Mouse (Mus musculus): ENCODE measurements around the gene Ech1. TPM values are rescaled to one million over a fixed set of nuclear protein-coding genes. Genes with fewer than 3 reads are reported as not detected.

Ech1 gene
- polyA plus RNA-seq, 1 experiment = 85.7 TPM

DNA sequence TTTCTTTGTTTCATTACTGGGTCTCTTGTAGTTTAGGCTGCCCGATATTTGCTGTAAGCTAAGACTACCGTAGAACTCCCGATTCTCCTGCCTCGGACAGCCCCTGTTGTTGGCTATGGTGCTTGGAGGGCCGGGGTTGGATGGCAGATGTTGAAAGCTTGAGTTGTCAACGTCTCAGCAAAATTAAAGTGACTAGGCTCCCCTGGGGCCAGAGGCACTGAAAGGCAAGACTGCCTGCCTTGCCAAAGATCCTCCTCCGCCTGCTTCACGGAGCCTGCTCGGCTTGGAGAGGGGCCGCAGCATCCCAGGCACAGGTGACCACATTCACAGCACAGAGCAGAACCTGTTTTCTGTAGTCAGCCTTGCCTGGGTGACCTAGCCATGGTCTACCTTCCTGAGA is 55.5 kb downstream of the Ech1 start:
- H3K27ac ChIP-seq (ENCODE audit: insufficient read depth, low read depth, low read length) = no peak overlapping the region
- no peak for TF ChIP-seq CTCF (IDR thresholded peaks at IDR 0.05; ENCODE audit: low read depth, low read length)
- no peak for TF ChIP-seq POLR2A (IDR thresholded peaks at IDR 0.05; ENCODE audit: borderline replicate concordance, low read depth, low read length)
- H3K4me3 ChIP-seq (ENCODE audit: insufficient read depth, low read length) = no peak overlapping the region
- no peaks in the 10 kb centered on the region for H3K4me1 ChIP-seq (ENCODE audit: control insufficient read depth, insufficient read depth, low read length)

GRCm38 (mm10) chr7:28881199-28881598 is 56.2 kb downstream of the Ech1 start, which contains the start of gene Capn12:
Capn12 (plus strand) TSS chr7:28881422.
- Histone ChIP-seq H3K27ac (ENCODE audit: insufficient read depth, low read depth, low read length) (no peak within 1 kb of the TSS), H3K4me3 (ENCODE audit: insufficient read depth, low read length) (no peak within 1 kb of the TSS), H3K4me1 (ENCODE audit: control insufficient read depth, insufficient read depth, low read length) (no peaks in the 10 kb centered on the region)
- TF ChIP-seq CTCF (IDR thresholded peaks at IDR 0.05; ENCODE audit: low read depth, low read length) = no peak
- no peak for TF ChIP-seq POLR2A (IDR thresholded peaks at IDR 0.05; ENCODE audit: borderline replicate concordance, low read depth, low read length)

Other genes starting within 250 kb of the Ech1 start
- gene Samd4b, start 227.1 kb upstream of the Ech1 start, polyA plus RNA-seq (2012; ENCODE audit: insufficient read depth, insufficient read length, missing spikeins) = 39.4 and 47.4 TPM in 2 replicates
- 10.7 and 11.7 TPM in 2 replicates for gene Pak4, start 227.0 kb upstream of the Ech1 start, polyA plus RNA-seq (2012; ENCODE audit: insufficient read depth, insufficient read length, missing spikeins)
- gene Acp7, start 193.9 kb upstream of the Ech1 start, polyA plus RNA-seq (2012; ENCODE audit: insufficient read depth, insufficient read length, missing spikeins) = not detected in 2 replicates
- not detected in 2 replicates for gene Fbxo27, start 132.4 kb upstream of the Ech1 start, polyA plus RNA-seq (2012; ENCODE audit: insufficient read depth, insufficient read length, missing spikeins)
- 0.47 and 0.92 TPM in 2 replicates for gene Fbxo17, start 108.4 kb upstream of the Ech1 start, polyA plus RNA-seq (2012; ENCODE audit: insufficient read depth, insufficient read length, missing spikeins)
- 39.5 and 50.6 TPM in 2 replicates for gene Mrps12, start 83.4 kb upstream of the Ech1 start, polyA plus RNA-seq (2012; ENCODE audit: insufficient read depth, insufficient read length, missing spikeins)
- 7.2 and 8.2 TPM in 2 replicates for gene Sars2, start 83.2 kb upstream of the Ech1 start, polyA plus RNA-seq (2012; ENCODE audit: insufficient read depth, insufficient read length, missing spikeins)
- not detected in 2 replicates for gene Ccer2, start 69.0 kb upstream of the Ech1 start, polyA plus RNA-seq (2012; ENCODE audit: insufficient read depth, insufficient read length, missing spikeins)
- gene Sirt2, start 58.5 kb upstream of the Ech1 start, polyA plus RNA-seq (2012; ENCODE audit: insufficient read depth, insufficient read length, missing spikeins) = 190 and 192 TPM in 2 replicates
- gene Nfkbib, start 57.7 kb upstream of the Ech1 start, polyA plus RNA-seq (2012; ENCODE audit: insufficient read depth, insufficient read length, missing spikeins) = 32.1 and 33.4 TPM in 2 replicates
- 33.3 and 36.4 TPM in 2 replicates for gene Rinl, start 36.2 kb upstream of the Ech1 start, polyA plus RNA-seq (2012; ENCODE audit: insufficient read depth, insufficient read length, missing spikeins)
- gene Hnrnpl, start 16.7 kb upstream of the Ech1 start, polyA plus RNA-seq (2012; ENCODE audit: insufficient read depth, insufficient read length, missing spikeins) = 252 and 256 TPM in 2 replicates
- gene Lgals4, start 8.6 kb downstream of the Ech1 start, polyA plus RNA-seq (2012; ENCODE audit: insufficient read depth, insufficient read length, missing spikeins) = 1.9 and 2.8 TPM in 2 replicates
- gene Lgals7, start 38.6 kb downstream of the Ech1 start, polyA plus RNA-seq (2012; ENCODE audit: insufficient read depth, insufficient read length, missing spikeins) = not detected in 2 replicates
- not detected in 2 replicates for gene Capn12, start 56.2 kb downstream of the Ech1 start, polyA plus RNA-seq (2012; ENCODE audit: insufficient read depth, insufficient read length, missing spikeins)
- gene Actn4, start 137.1 kb downstream of the Ech1 start, polyA plus RNA-seq (2012; ENCODE audit: insufficient read depth, insufficient read length, missing spikeins) = 92.7 and 105 TPM in 2 replicates
- gene Eif3k, start 156.6 kb downstream of the Ech1 start, polyA plus RNA-seq (2012; ENCODE audit: insufficient read depth, insufficient read length, missing spikeins) = 228 TPM in 2 replicates
- 9.6 and 12.0 TPM in 2 replicates for gene Map4k1, start 156.8 kb downstream of the Ech1 start, polyA plus RNA-seq (2012; ENCODE audit: insufficient read depth, insufficient read length, missing spikeins)